Mouse (Mus musculus) liver, postnatal 0 days (tissue): ENCODE data around the gene Rag2.

Experiments
- CTCF ChIP-seq: sonication (generic); IDR thresholded peaks from 2 replicates; pipeline ENCODE4 v1.5.1; 2016; ENCODE audit warnings: antibody characterized with exemption, low read depth
- EP300 ChIP-seq: IDR thresholded peaks from 2 replicates; pipeline ENCODE4 v1.6.1; 2016; ENCODE audit warnings: antibody characterized with exemption, low read depth, mild to moderate bottlenecking

GRCm38 (mm10) chr2:101627227-101627626 is 2.7 kb downstream of the Rag2 start:
- TF ChIP-seq CTCF (no peak), EP300 (no peak)
